Mouse (Mus musculus): ENCODE results near the gene Hist1h2ad.

GRCm38 (mm10) chr13:23609844-23610243 is 35.7 kb downstream of the Hist1h2ad start:
- TF ChIP-seq GATA1 (IDR thresholded peaks at IDR 0.05; ENCODE audit: low read length): no peak
- no peak for TF ChIP-seq TAL1 (IDR thresholded peaks at IDR 0.05; ENCODE audit: low read length)

All from erythroblast, embryonic 14.5 days (primary cell).